Mouse (Mus musculus): ENCODE results near the gene Atat1.

Atat1 gene

GRCm38 (mm10) chr17:35917463-35918251 lies 7.8 kb upstream of the Atat1 start:
- in situ Hi-C loops (cut with MboI) = loop anchor here (5.0 kb wide), 1 partner anchor 80 kb away; the partner anchor contains the start of gene Tubb5

GRCm38 (mm10) chr17:35917143-35917462 lies 7.2 kb upstream of the Atat1 start:
- in situ Hi-C loops (cut with MboI) = loop anchor here (5.0 kb wide), 1 partner anchor 80 kb away; the partner anchor contains the start of gene Tubb5

GRCm38 (mm10) chr17:35916297-35917142 lies 6.6 kb upstream of the Atat1 start, which contains the start of the genes Mrps18b and Ppp1r10:
Gene Mrps18b (minus strand): TSS chr17:35916389.
Gene Ppp1r10 (plus strand): TSS chr17:35916434.
- in situ Hi-C loops (cut with MboI) = loop anchor here (5.0 kb wide), 1 partner anchor 79 kb away; the partner anchor contains the start of gene Tubb5

- in situ Hi-C loops (cut with MboI) = loop anchor here (5.0 kb wide), 1 partner anchor 78 kb away; the partner anchor contains the start of gene Tubb5
These were observed 5.8 kb upstream of the Atat1 start for GRCm38 (mm10) chr17:35915538-35916296.

DNA sequence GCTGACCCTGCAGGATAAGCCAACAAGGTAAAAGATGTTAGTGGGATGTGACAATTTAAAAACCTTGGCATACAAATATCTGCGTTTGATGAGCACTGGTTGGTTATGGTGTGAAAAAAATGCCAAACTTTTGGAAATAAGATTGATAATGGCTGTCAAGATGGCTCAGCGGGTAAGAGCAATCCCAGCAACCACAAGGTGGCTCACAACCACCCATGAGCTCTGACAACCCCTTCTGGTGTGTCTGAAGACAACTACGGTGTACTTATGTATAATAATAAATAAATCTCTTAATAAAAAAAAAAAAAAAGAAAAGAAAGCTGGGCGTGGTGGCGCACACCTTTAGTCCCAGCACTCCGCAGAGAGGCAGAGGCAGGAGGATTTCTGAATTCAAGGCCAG lies 5.1 kb upstream of the Atat1 start:
- in situ Hi-C loops (cut with MboI) = loop anchor here (5.0 kb wide), 1 partner anchor 78 kb away; the partner anchor contains the start of gene Tubb5

- in situ Hi-C loops (cut with MboI) = no loop called here
These were observed 523 bp downstream of the Atat1 start for GRCm38 (mm10) chr17:35909186-35909918.

- in situ Hi-C loops (cut with MboI) = no loop called here
These were observed 2.3 kb downstream of the Atat1 start for GRCm38 (mm10) chr17:35907609-35908008.

DNA sequence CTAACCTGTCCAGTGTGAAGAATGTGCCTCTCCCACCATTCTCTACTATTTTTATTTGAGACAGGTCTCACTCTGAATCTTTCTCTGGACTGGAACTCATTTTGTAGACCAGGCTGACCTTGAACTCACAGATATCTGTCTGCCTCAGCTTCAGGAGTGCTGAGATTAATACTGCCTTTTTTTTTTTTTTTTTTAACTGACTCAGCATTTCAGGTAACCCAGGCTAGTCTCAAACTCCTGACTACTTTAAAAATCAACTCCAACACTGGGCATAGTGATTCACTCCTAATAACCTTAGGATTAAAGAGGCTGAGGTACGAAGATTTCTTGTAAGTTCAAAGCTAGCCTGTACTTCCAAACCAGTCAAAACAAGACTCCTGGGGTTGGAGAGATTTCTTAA lies 4.3 kb downstream of the Atat1 start:
- in situ Hi-C loops (cut with MboI) = no loop called here

GRCm38 (mm10) chr17:35903992-35904355 lies 5.9 kb downstream of the Atat1 start:
- in situ Hi-C loops (cut with MboI) = no loop called here

GRCm38 (mm10) chr17:35903343-35903991 lies 6.4 kb downstream of the Atat1 start:
- in situ Hi-C loops (cut with MboI) = no loop called here

DNA sequence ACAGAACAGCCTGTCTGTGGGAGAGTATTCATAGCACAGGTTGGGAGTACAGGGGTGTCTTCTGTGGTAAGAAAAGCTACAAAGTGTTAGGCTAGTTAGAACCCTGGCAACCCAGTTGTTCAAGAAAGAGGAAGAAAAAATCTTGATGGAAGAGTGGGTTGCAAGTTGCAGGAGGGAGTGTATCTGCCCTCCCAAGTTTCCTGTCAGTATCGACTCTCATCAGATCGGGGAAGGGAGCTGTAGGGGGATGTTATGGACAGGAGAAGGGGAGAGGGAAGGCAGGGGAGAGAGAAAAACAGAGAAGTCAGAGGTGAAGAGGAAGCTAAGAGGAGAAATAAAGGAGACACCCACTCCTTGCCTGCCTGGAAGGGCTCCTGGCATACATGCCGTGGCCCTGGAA lies 9.2 kb downstream of the Atat1 start:
- in situ Hi-C loops (cut with MboI) = no loop called here

DNA sequence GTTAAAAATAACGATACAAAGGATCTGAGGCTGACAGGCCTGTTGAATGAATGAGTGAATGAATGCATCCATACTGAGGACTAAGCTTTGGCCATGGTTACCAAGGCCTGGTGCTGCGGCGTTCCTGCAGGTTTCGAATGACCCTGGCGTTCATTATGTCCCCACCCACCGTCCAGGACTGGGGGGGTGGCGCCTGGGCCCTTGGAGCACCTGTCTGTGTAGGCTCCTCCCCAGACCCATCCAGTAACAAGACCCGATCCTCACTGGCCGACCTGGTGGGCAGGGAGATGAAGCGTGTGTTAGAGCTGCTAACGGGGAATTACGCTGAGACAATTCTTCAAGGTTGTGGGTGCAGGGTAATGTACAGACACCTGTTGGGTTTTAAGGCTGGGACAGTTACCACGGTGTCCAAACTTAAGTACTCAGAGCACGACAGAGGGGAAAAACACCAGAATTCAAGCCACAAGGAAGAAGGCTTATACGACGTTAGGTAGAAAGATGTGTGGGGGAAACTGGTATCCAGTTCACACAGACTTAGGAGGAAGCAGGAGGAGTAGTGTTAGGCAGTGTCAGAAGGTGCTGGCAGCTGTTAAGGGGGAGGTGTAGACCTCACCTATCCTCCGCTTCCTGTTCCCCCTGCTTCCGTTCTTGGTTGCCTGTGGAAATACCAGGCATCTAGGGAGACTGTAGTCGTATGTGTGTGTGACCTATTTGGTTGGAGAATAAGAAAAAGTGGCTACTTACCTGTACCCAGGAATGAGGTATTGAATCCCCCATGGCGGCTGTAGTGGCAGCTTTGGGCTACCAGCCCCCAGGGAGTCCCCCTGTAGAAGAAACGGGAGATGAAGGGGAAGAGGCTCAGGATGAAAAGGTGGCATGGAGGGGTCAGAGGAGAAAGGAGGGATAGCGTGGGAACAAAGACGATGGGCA lies 12.0 kb downstream of the Atat1 start:
- in situ Hi-C loops (cut with MboI) = no loop called here

- in situ Hi-C loops (cut with MboI) = no loop called here
These were observed 12.9 kb downstream of the Atat1 start, which contains the start of gene 2310061I04Rik for GRCm38 (mm10) chr17:35896781-35897643. Gene 2310061I04Rik (minus strand): TSS chr17:35897431.

DNA sequence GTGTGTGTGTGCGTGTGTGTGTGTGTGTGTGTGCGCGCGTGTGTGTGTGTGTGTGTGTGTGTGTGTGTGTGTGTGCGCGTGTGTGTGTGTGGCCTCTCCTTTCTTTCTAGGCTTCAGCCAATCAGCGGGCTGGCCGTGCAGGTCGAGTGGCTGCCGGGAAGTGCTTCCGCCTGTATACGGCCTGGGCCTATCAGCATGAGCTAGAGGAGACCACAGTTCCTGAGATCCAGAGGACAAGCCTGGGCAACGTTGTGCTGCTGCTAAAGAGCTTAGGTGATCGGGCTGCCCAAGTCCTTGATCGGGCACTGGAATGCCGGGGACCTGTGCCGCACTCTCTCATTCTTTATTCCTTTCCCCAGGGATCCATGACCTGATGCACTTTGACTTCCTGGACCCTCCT lies 22.1 kb downstream of the Atat1 start:
- in situ Hi-C loops (cut with MboI) = no loop called here

DNA sequence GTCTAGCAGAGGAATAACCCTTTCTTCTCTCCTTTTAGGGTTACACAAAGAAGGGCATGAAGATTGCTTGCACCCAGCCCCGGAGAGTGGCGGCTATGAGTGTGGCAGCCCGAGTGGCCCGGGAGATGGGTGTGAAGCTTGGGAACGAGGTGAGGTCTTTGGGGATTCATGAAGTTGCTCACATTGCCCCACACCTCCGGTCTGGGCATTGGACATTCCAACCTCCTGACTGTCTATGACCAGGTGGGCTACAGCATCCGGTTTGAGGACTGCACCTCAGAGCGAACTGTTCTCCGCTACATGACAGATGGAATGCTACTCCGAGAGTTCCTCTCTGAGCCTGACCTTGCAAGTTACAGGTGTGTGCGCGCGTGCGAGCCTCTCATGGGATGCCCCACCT lies 26.1 kb downstream of the Atat1 start:
- in situ Hi-C loops (cut with MboI) = no loop called here

DNA sequence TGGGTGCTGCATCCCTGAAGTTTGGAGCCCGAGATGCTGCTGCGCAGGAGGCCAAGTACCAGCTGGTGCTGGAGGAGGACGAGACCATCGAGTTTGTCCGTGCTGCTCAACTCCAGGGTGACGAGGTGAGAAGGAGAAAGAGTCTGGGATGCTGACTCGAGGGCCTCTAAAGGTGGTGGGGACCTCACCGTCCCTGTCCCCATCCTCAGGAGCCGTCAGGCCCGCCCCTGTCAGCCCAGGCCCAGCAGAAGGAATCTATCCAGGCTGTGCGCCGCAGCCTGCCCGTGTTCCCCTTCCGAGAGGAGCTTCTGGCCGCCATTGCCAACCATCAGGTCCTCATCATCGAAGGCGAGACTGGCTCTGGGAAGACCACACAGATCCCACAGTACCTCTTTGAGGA lies 27.0 kb downstream of the Atat1 start:
- in situ Hi-C loops (cut with MboI) = no loop called here

DNA sequence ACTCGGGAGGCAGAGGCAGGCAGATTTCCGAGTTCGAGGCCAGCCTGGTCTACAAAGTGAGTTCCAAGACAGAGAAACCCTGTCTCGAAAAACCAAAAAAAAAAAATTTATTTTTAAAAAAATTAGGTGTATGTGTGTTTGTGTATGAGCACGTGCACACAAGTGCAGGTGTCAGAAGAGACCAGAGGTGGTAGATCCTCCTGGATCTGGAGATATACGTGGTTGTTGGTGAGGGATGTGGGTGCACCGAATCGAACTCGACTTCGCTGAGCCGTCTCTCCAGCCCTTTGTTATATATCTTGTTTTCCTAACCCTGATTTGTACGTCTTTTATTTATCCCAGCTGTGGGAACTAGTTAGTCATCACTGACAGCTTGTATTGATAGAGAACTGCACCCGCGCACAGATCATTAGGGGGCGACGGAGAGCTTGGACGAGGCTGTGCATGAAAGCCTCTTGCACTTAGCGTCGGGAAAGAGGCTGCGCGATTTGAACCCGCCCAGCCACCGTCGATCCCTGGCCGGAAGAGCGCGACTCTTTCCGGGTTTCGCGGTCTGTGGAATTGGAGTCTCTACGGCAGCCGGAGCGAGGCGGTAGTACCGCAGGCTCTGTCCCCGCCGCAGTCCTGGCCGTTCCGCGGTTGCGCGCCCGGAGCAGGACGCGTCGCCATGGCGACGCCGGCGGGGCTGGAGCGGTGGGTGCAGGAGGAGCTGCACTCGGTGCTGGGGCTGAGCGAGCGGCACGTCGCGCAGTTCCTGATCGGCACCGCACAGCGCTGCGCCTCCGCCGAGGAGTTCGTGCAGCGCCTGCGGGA lies 30.4 kb downstream of the Atat1 start, which contains the start of gene Dhx16:
Gene Dhx16, plus strand, starts transcription at position 575 of the 813 bp plus-strand sequence.
- in situ Hi-C loops (cut with MboI) = no loop called here
